Mouse (Mus musculus): ENCODE measurements around the gene Snx11. TPM values are rescaled to one million over a fixed set of nuclear protein-coding genes. Genes with fewer than 3 reads are reported as not detected.
"Not testable (repeated sequence)": the region's sequence is repeated elsewhere in the genome, so short reads cannot be mapped to it uniquely, and the experiment has no call there.

Gene Snx11
- polyA plus RNA-seq, 1 experiment from 2014 or later: 44.1 TPM

DNA sequence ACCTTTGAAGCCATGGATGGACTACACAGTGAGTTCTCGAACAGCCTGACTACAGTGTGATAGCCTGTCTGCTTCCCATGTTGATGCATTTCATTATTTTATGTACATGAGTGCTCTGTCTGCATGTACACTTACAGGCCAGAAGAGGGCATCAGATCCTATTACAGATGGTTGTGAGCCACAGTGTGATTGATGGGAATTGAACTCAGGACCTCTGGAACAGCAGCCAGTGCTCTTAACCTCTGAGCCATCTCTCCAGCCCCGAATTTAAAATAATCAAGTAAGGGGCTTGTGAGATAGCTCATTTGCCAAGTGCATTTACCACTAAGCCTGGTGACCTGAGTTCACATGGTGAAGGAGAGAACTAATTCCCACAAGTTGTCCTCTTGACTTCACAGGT is 4.1 kb upstream of the Snx11 start:
- Histone ChIP-seq H3K4me1 (replicated peaks; ENCODE audit: control insufficient read depth, insufficient read depth, low read length) (peaks cover 5% of the 10 kb centered on the region), H3K9ac (replicated peaks; ENCODE audit: low read depth, low read length) (no peak overlapping the region), H3K27me3 (replicated peaks; ENCODE audit: control insufficient read depth, insufficient read depth, low read length) (no peaks in the 10 kb centered on the region), H3K27ac (ENCODE audit: low read length) (no peak overlapping the region), H3K9me3 (ENCODE audit: control insufficient read depth, low read length) (no peaks in the 10 kb centered on the region), H3K4me2 (ENCODE audit: low read length) (no peak overlapping the region), H3K4me3 (replicated peaks; ENCODE audit: low read length) (no peak overlapping the region), H3K36me3 (ENCODE audit: control insufficient read depth, insufficient read depth) (no peaks in the 10 kb centered on the region)
- ATAC-seq: no peak
- 80% methylated on average over 2 of the region's 2 CpGs for WGBS

DNA sequence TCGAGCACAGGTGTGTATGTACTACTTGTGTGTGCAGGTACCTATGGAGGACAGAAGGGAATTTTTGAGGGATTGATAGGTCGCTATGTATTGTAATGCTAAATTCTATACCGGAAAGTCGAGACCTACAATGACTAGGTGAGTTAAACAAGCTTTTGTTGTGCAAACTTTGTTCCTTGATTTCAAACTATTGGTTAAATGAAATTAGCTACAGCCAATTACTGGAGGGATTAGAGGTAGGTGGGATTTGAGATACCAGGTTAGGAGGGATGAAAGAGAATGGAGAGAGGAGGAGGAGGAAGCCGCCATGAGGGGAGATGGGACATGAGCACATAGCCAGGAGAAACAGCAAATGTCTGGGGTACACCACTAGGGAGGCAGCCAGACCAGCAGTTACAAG is 2.9 kb upstream of the Snx11 start:
- WGBS: 67% methylated on average over 5 of the region's 5 CpGs
- H3K4me1 ChIP-seq (replicated peaks; ENCODE audit: control insufficient read depth, insufficient read depth, low read length): peaks cover 14% of the 10 kb centered on the region
- no peaks in the 10 kb centered on the region for H3K36me3 ChIP-seq (ENCODE audit: control insufficient read depth, insufficient read depth)
- H3K4me2 ChIP-seq (ENCODE audit: low read length): no peak overlapping the region
- H3K9me3 ChIP-seq (ENCODE audit: control insufficient read depth, low read length): no peaks in the 10 kb centered on the region
- no peak overlapping the region for H3K9ac ChIP-seq (replicated peaks; ENCODE audit: low read depth, low read length)
- no peak overlapping the region for H3K27ac ChIP-seq (ENCODE audit: low read length)
- no peak overlapping the region for H3K4me3 ChIP-seq (replicated peaks; ENCODE audit: low read length)
- ATAC-seq: no peak
- H3K27me3 ChIP-seq (replicated peaks; ENCODE audit: control insufficient read depth, insufficient read depth, low read length): no peaks in the 10 kb centered on the region

DNA sequence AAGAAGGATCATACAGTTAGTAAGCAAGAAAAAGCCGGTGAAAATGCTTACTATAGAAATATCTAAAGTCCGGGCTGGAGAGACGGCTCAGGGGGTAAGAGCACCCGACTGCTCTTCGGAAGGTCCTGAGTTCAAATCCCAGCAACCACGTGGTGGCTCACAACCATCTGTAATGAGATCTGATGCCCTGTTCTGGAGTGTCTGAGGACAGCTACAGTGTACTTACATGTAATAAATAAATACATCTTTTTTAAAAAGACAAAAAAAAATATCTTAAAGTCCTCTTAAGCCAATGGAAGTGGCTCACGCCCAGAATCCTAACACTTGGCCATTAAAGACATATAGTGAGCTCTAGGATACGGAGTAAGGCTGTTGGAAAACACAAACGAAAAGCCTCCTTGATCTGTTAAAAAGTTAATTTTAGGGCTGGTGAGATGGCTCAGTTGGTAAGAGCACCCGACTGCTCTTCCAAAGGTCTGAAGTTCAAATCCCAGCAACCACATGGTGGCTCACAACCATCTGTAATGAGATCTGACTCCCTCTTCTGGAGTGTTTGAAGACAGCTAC is 785 bp upstream of the Snx11 start:
- peaks cover 20% of the 10 kb centered on the region for H3K4me1 ChIP-seq (replicated peaks; ENCODE audit: control insufficient read depth, insufficient read depth, low read length)
- not testable (repeated sequence) for H3K27me3 ChIP-seq (replicated peaks; ENCODE audit: control insufficient read depth, insufficient read depth, low read length); H3K9me3 ChIP-seq (ENCODE audit: control insufficient read depth, low read length); H3K36me3 ChIP-seq (ENCODE audit: control insufficient read depth, insufficient read depth); ATAC-seq
- peak overlapping the region; percentile 60 for H3K9ac ChIP-seq (replicated peaks; ENCODE audit: low read depth, low read length)
- H3K4me2 ChIP-seq (ENCODE audit: low read length): peak overlapping the region; percentile 66
- 74% methylated on average over 10 of the region's 10 CpGs for WGBS
- H3K4me3 ChIP-seq (replicated peaks; ENCODE audit: low read length): peak overlapping the region; percentile 68
- 0 out of 2 replicates have a peak overlapping the region, but pooled peaks have one; percentile 9 for H3K27ac ChIP-seq (ENCODE audit: low read length)

DNA sequence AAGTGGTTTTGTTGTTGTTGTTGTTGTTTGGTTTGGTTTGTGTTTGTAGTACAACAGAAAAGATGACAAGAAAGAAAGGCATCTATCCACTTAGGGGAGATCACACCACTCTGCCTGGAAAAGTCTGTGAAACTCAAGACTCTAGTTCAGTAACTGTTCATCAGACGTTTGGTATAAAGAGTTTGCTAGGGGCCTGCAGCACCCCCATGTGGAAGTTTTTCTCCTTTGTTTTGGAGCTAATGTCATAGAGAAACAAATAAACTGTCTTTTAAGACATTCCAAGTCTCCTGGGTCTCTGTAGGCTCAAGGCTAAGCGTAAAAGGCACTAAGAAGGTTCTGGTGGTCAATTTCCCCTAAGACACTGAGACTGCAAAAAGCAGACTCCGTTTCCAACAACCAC is 1.3 kb downstream of the Snx11 start:
- Histone ChIP-seq H3K27ac (ENCODE audit: low read length) (no peak overlapping the region), H3K9ac (replicated peaks; ENCODE audit: low read depth, low read length) (no peak overlapping the region), H3K4me3 (replicated peaks; ENCODE audit: low read length) (peak overlapping the region; percentile 68; the same call in 1 of the 2 replicates), H3K4me1 (replicated peaks; ENCODE audit: control insufficient read depth, insufficient read depth, low read length) (peaks cover 20% of the 10 kb centered on the region), H3K9me3 (ENCODE audit: control insufficient read depth, low read length) (no peaks in the 10 kb centered on the region), H3K4me2 (ENCODE audit: low read length) (peak overlapping the region; percentile 66), H3K27me3 (replicated peaks; ENCODE audit: control insufficient read depth, insufficient read depth, low read length) (no peaks in the 10 kb centered on the region), H3K36me3 (ENCODE audit: control insufficient read depth, insufficient read depth) (peaks cover 6% of the 10 kb centered on the region; the same call in 1 of the 2 replicates)
- ATAC-seq: no peak
- 48% methylated on average over 3 of the region's 3 CpGs for WGBS

DNA sequence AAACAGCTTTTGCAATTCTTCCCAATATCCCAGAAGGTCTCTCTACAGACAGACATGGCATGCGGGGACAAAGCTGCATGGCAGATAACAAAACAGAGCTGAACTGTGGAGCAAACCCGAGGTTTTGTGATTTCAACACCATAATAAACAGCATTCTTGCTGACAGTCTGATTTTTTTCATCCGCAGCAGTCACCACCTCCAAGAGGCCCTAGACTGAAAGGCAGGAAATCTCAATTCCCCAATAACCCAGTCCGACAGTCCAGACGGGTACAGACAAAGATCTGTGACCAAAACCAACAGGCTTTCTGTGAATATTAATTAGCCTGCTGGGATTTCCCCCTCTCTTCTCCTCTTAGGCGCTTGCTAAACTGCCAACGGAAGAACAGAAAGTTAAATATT is 1.7 kb downstream of the Snx11 start:
- WGBS: 61% methylated on average over 7 of the region's 7 CpGs
- Histone ChIP-seq H3K4me2 (ENCODE audit: low read length) (no peak overlapping the region), H3K9ac (replicated peaks; ENCODE audit: low read depth, low read length) (no peak overlapping the region), H3K9me3 (ENCODE audit: control insufficient read depth, low read length) (no peaks in the 10 kb centered on the region), H3K27me3 (replicated peaks; ENCODE audit: control insufficient read depth, insufficient read depth, low read length) (no peaks in the 10 kb centered on the region), H3K4me3 (replicated peaks; ENCODE audit: low read length) (no peak overlapping the region), H3K27ac (ENCODE audit: low read length) (no peak overlapping the region), H3K4me1 (replicated peaks; ENCODE audit: control insufficient read depth, insufficient read depth, low read length) (peaks cover 20% of the 10 kb centered on the region), H3K36me3 (ENCODE audit: control insufficient read depth, insufficient read depth) (peaks cover 6% of the 10 kb centered on the region; the same call in 1 of the 2 replicates)
- no peak for ATAC-seq

DNA sequence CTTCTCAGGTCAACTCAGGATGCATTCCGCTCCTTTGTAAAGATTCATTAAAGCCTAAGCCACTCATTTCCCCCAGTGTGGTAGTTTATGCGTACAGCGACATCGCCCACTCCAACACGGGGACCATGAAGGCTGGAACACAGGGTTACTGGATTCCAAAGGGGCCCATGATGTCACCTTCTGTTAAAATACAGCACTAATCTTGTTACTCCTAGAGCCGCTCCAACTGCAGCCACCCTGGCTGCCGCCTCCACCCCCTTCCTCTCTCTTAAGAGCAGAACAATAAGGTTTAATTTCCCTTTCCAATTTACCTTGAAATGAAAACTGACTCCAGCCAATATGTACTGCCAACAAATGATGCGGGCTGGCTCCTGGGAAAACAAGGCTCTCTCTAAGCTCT is 2.3 kb downstream of the Snx11 start:
- Histone ChIP-seq H3K4me3 (replicated peaks; ENCODE audit: low read length) (no peak overlapping the region), H3K9ac (replicated peaks; ENCODE audit: low read depth, low read length) (no peak overlapping the region), H3K27ac (ENCODE audit: low read length) (no peak overlapping the region), H3K27me3 (replicated peaks; ENCODE audit: control insufficient read depth, insufficient read depth, low read length) (no peaks in the 10 kb centered on the region), H3K9me3 (ENCODE audit: control insufficient read depth, low read length) (no peaks in the 10 kb centered on the region), H3K4me1 (replicated peaks; ENCODE audit: control insufficient read depth, insufficient read depth, low read length) (peaks cover 20% of the 10 kb centered on the region), H3K36me3 (ENCODE audit: control insufficient read depth, insufficient read depth) (peaks cover 7% of the 10 kb centered on the region), H3K4me2 (ENCODE audit: low read length) (no peak overlapping the region)
- 66% methylated on average over 8 of the region's 8 CpGs for WGBS
- ATAC-seq: no peak

DNA sequence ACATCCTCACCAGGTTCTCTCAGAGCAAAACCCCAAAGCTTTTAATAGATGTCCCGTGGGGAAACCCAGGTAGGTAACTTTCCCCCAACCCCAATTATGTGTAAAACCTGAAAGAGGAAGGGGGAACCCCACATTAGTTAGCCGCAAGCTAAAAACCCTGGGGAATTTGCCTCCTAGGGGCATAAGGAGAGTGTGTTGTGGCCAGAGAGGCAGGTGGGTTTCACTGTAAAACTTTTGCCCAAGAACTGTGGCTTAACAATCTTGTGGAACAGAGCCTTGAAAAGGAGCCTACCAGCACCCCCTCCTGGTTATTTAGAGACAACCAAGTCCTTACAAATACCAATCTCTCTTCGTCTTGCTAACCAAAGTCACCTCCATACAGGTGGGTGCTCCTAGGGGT is 2.8 kb downstream of the Snx11 start:
- Histone ChIP-seq H3K4me3 (replicated peaks; ENCODE audit: low read length) (no peak overlapping the region), H3K27me3 (replicated peaks; ENCODE audit: control insufficient read depth, insufficient read depth, low read length) (no peaks in the 10 kb centered on the region), H3K27ac (ENCODE audit: low read length) (no peak overlapping the region), H3K36me3 (ENCODE audit: control insufficient read depth, insufficient read depth) (peaks cover 10% of the 10 kb centered on the region), H3K9ac (replicated peaks; ENCODE audit: low read depth, low read length) (no peak overlapping the region), H3K4me2 (ENCODE audit: low read length) (no peak overlapping the region), H3K9me3 (ENCODE audit: control insufficient read depth, low read length) (no peaks in the 10 kb centered on the region), H3K4me1 (replicated peaks; ENCODE audit: control insufficient read depth, insufficient read depth, low read length) (peaks cover 20% of the 10 kb centered on the region)
- ATAC-seq: no peak
- WGBS: 83% methylated on average over 3 of the region's 3 CpGs

DNA sequence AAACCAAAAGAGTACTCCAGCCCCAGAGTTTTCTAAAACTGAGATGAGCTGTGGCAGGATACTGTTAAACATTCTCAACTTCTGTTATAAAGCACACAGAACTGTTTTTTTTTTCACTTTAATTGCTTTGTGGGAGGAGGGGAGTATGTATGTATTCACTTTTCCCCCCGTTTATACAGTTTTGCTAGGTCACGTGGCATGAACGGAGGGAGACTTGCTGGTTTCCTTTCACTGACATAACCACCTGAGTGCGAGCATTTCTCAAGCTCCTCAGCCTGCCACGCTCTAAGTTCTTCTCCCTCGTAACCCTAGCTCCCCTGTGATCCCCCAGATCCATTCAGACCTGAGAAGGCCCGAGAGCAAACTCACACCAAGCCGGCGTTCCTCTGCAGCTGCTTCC is 4.9 kb downstream of the Snx11 start:
- no peaks in the 10 kb centered on the region for H3K9me3 ChIP-seq (ENCODE audit: control insufficient read depth, low read length)
- no peaks in the 10 kb centered on the region for H3K27me3 ChIP-seq (replicated peaks; ENCODE audit: control insufficient read depth, insufficient read depth, low read length)
- no peak overlapping the region for H3K4me2 ChIP-seq (ENCODE audit: low read length)
- WGBS: 94% methylated on average over 9 of the region's 9 CpGs
- H3K27ac ChIP-seq (ENCODE audit: low read length): no peak overlapping the region
- no peak overlapping the region for H3K4me3 ChIP-seq (replicated peaks; ENCODE audit: low read length)
- H3K36me3 ChIP-seq (ENCODE audit: control insufficient read depth, insufficient read depth): peaks cover 17% of the 10 kb centered on the region
- H3K9ac ChIP-seq (replicated peaks; ENCODE audit: low read depth, low read length): no peak overlapping the region
- H3K4me1 ChIP-seq (replicated peaks; ENCODE audit: control insufficient read depth, insufficient read depth, low read length): peaks cover 28% of the 10 kb centered on the region
- no peak for ATAC-seq

DNA sequence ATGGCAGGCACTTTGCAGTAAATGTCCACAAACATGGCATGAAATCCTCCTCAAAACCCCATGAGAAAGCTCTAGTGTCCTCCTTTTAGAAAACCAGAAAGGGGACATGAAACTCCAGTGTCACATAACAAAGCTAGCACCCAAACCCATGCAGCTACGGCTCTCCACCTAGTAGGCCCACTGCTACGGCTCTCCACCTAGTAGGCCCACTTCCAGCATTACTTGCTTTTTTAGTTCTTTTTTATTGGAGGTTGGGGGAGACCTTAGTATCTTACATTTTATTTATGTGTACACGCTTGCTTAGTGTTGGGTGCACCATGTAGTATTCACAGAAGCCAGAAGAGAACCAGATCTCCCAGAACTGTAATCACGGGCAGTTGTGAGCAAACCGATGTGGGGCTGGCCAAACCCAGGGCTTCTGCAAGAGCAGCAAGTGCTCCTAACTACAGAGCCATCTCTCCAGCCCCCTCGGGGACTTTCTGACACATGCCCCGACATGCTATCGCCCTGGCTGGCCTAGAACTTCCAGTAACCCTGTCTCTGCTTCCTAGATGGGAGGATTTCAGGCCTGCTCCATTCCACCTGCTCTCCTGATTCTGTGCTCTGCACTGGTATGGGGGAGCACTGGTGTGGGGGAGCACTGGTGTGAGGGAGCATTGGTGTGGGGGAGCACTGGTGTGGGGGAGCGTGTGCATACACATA is 5.9 kb downstream of the Snx11 start:
- Histone ChIP-seq H3K27me3 (replicated peaks; ENCODE audit: control insufficient read depth, insufficient read depth, low read length) (no peaks in the 10 kb centered on the region), H3K4me1 (replicated peaks; ENCODE audit: control insufficient read depth, insufficient read depth, low read length) (peaks cover 29% of the 10 kb centered on the region), H3K4me3 (replicated peaks; ENCODE audit: low read length) (no peak overlapping the region), H3K36me3 (ENCODE audit: control insufficient read depth, insufficient read depth) (peaks cover 17% of the 10 kb centered on the region), H3K9ac (replicated peaks; ENCODE audit: low read depth, low read length) (no peak overlapping the region), H3K9me3 (ENCODE audit: control insufficient read depth, low read length) (no peaks in the 10 kb centered on the region), H3K4me2 (ENCODE audit: low read length) (no peak overlapping the region), H3K27ac (ENCODE audit: low read length) (no peak overlapping the region)
- 93% methylated on average over 9 of the region's 9 CpGs for WGBS
- ATAC-seq: no peak

All from forebrain, embryonic 16.5 days (tissue).